Mouse (Mus musculus) embryo, embryonic 11.5 days (tissue): ENCODE results near the gene Zfp598.
"Not testable (repeated sequence)": the region's sequence is repeated elsewhere in the genome, so short reads cannot be mapped to it uniquely, and the experiment has no call there.

ENCODE experiments used
- DNase-seq: peaks from one replicate; pipeline ENCODE4 v3.0.0-alpha.2; 2012; ENCODE audit warnings: low read depth, low spot score

Gene Zfp598

GRCm38 (mm10) chr17:24720616-24721015, 51.1 kb downstream of the Zfp598 start:
- not testable (repeated sequence) for DNase-seq

GRCm38 (mm10) chr17:24721383-24721955, 52.0 kb downstream of the Zfp598 start:
- not testable (repeated sequence) for DNase-seq

GRCm38 (mm10) chr17:24722220-24722924, 52.9 kb downstream of the Zfp598 start:
- DNase-seq, result no peak

- no peak for DNase-seq
Measured at GRCm38 (mm10) chr17:24723122-24723880, 53.8 kb downstream of the Zfp598 start.

GRCm38 (mm10) chr17:24723881-24724180, 54.3 kb downstream of the Zfp598 start:
- DNase-seq, result no peak

- DNase-seq, result peak; percentile 92
Measured at GRCm38 (mm10) chr17:24724184-24724583, 54.7 kb downstream of the Zfp598 start, which contains the start of gene Ndufb10. TSS of gene Ndufb10 (minus strand) at chr17:24724478.

- no peak for DNase-seq
Measured at GRCm38 (mm10) chr17:24725637-24726390, 56.3 kb downstream of the Zfp598 start.

- DNase-seq, result no peak
Measured at GRCm38 (mm10) chr17:24727618-24728017, 58.1 kb downstream of the Zfp598 start, which contains the start of gene Rpl3l. TSS of gene Rpl3l (plus strand) at chr17:24727820.

- DNase-seq, result no peak
Measured at GRCm38 (mm10) chr17:24728184-24728583, 58.7 kb downstream of the Zfp598 start.

- DNase-seq, result no peak
Measured at GRCm38 (mm10) chr17:24729067-24729466, 59.6 kb downstream of the Zfp598 start.

GRCm38 (mm10) chr17:24730787-24731186, 61.3 kb downstream of the Zfp598 start:
- no peak for DNase-seq
